ENCODE assay signal across 8 mouse cellular contexts in the genomic region with DNA sequence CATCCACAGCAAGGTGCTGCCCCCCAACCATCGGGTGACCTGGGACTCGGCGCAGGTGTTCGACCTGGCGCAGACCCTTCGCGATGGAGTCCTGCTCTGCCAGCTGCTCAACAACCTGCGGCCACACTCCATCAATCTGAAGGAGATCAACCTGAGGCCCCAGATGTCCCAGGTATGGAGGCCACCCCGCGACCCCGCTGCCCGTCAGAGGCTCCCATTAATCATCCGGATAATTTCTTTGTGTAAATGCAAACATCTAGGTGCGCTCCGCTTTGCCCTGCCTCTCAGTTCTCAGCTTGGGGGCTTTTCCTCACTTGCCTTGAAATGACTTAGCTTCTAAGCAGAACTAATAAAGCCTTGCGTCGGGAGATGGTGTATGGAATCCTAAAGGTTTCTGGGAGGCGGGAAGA. TPM values are rescaled to one million over a fixed set of nuclear protein-coding genes. Genes with fewer than 3 reads are reported as not detected.
DNase-seq lines count a peak whose midpoint lies in the region; ATAC-seq and TF ChIP-seq lines count a peak whose summit lies in the region.

No protein-coding gene starts in this region.

- ATAC-seq in heart, embryonic 13.5 days (ENCODE audit: extremely low read depth, insufficient number of reproducible peaks, low FRiP score, low TSS enrichment): peak; percentile 18; the same call in 1 of the 2 replicates

- DNase-seq in heart, adult 8-10 months (ENCODE audit: low spot score): no peak
- DNase-seq in ES-E14 (ENCODE audit: low read depth, low spot score) (no peak), adipocyte (ENCODE audit: low spot score) (no peak)
- no peak for DNase-seq in hindbrain, embryonic 10.5 days (ENCODE audit: low spot score)
- DNase-seq in lung, postnatal 14 days: peak; percentile 3
- DNase-seq in adrenal gland, adult 8-10 months: no peak
- DNase-seq in layer of hippocampus, adult 11-12 months (ENCODE audit: low spot score): no peak

- 1% methylated on average over 18 of the region's 18 CpGs for WGBS in heart, embryonic 13.5 days
- under 1% methylated on average over 18 of the region's 18 CpGs for WGBS in hindbrain, embryonic 10.5 days

- peak overlapping the region; percentile 90 for H3K27ac ChIP-seq in heart, embryonic 13.5 days (replicated peaks)
- H3K27ac ChIP-seq in ES-E14 (ENCODE audit: insufficient read depth, low read depth, low read length, poor library complexity, severe bottlenecking): no peak overlapping the region
- H3K27ac ChIP-seq in hindbrain, embryonic 10.5 days: peak overlapping the region; percentile 91

- no peaks in the 10 kb centered on the region for H3K36me3 ChIP-seq in heart, embryonic 13.5 days
- H3K36me3 ChIP-seq in ES-E14 (ENCODE audit: control insufficient read depth, insufficient read depth, low read length, poor library complexity, severe bottlenecking): no peaks in the 10 kb centered on the region
- no peaks in the 10 kb centered on the region for H3K36me3 ChIP-seq in hindbrain, embryonic 10.5 days

- in situ Hi-C loops in ES-E14 (cut with MboI; ENCODE audit: low sequenced_read_pairs in 2 of 2, unreplicated experiment in 2 of 2): no loop called here

- H3K9me3 ChIP-seq in heart, embryonic 13.5 days: no peaks in the 10 kb centered on the region
- H3K9me3 ChIP-seq in ES-E14 (ENCODE audit: control insufficient read depth, insufficient read depth, low read depth, low read length): no peaks in the 10 kb centered on the region
- no peaks in the 10 kb centered on the region for H3K9me3 ChIP-seq in hindbrain, embryonic 10.5 days

- H3K4me2 ChIP-seq in heart, embryonic 13.5 days: peak overlapping the region; percentile 94

- peak overlapping the region; percentile 89 for H3K9ac ChIP-seq in heart, embryonic 13.5 days
- peak overlapping the region; percentile 46 for H3K9ac ChIP-seq in ES-E14 (ENCODE audit: insufficient read depth, low read depth, low read length, poor library complexity, severe bottlenecking)

- H3K4me1 ChIP-seq in heart, embryonic 13.5 days: peaks cover 16% of the 10 kb centered on the region
- no peaks in the 10 kb centered on the region for H3K4me1 ChIP-seq in ES-E14 (ENCODE audit: control insufficient read depth in 2 of 2, insufficient read depth in 2 of 2, low read length in 2 of 2, poor library complexity in 1 of 2)
- H3K4me1 ChIP-seq in hindbrain, embryonic 10.5 days (replicated peaks): peaks cover 26% of the 10 kb centered on the region

- peak overlapping the region; percentile 84 for H3K4me3 ChIP-seq in heart, embryonic 13.5 days
- peak overlapping the region; percentile 75 to 78 for H3K4me3 ChIP-seq in ES-E14 (ENCODE audit: insufficient read depth in 1 of 2, low read depth in 1 of 2, low read length in 2 of 2, poor library complexity in 1 of 2, severe bottlenecking in 1 of 2)
- peak overlapping the region; percentile 83 for H3K4me3 ChIP-seq in hindbrain, embryonic 10.5 days

- no peaks in the 10 kb centered on the region for H3K27me3 ChIP-seq in heart, embryonic 13.5 days (replicated peaks)
- peaks cover 16% of the 10 kb centered on the region for H3K27me3 ChIP-seq in hindbrain, embryonic 10.5 days (ENCODE audit: insufficient read depth, poor library complexity, severe bottlenecking)

TF ChIP-seq in ES-E14, 5 proteins besides CTCF, POLR2A, EP300 and RAD21:
- TF ChIP-seq CHD2 (IDR thresholded peaks at IDR 0.05; ENCODE audit: low read depth, low read length) (no peak), HCFC1 (IDR thresholded peaks at IDR 0.05; ENCODE audit: borderline replicate concordance, insufficient read depth, low read length) (no peak), ZNF384 (IDR thresholded peaks at IDR 0.05; ENCODE audit: low read depth, low read length) (no peak), ZC3H11A (IDR thresholded peaks at IDR 0.05; ENCODE audit: borderline replicate concordance, low read depth, low read length) (no peak)

RNA-seq across cellular contexts. Expression of gene Vav3, which starts 0.6 kb away (rescaled TPM):
- 7.4 and 7.5 TPM in 2 replicates for polyA plus RNA-seq in heart, embryonic 13.5 days (2015; fragmentation: Nextera tagmentation; extraction: Ambion mirVana)
- 1 to 10 TPM; 3.2 to 6.0 (median 4.8) TPM for total RNA-seq in heart, adult 8-10 months (2022)
- total RNA-seq in ES-E14 (2012; rRNA removed): 0.58 and 1.6 TPM in 2 replicates
- polyA plus RNA-seq in hindbrain, embryonic 10.5 days (2016; fragmentation: Nextera tagmentation; extraction: Ambion mirVana): 8.9 and 12.2 TPM in 2 replicates
- total RNA-seq in adrenal gland, adult 8-10 months (2022): 1 to 10 TPM; 3.3 to 5.0 (median 4.1) TPM
